In the genomic region with DNA sequence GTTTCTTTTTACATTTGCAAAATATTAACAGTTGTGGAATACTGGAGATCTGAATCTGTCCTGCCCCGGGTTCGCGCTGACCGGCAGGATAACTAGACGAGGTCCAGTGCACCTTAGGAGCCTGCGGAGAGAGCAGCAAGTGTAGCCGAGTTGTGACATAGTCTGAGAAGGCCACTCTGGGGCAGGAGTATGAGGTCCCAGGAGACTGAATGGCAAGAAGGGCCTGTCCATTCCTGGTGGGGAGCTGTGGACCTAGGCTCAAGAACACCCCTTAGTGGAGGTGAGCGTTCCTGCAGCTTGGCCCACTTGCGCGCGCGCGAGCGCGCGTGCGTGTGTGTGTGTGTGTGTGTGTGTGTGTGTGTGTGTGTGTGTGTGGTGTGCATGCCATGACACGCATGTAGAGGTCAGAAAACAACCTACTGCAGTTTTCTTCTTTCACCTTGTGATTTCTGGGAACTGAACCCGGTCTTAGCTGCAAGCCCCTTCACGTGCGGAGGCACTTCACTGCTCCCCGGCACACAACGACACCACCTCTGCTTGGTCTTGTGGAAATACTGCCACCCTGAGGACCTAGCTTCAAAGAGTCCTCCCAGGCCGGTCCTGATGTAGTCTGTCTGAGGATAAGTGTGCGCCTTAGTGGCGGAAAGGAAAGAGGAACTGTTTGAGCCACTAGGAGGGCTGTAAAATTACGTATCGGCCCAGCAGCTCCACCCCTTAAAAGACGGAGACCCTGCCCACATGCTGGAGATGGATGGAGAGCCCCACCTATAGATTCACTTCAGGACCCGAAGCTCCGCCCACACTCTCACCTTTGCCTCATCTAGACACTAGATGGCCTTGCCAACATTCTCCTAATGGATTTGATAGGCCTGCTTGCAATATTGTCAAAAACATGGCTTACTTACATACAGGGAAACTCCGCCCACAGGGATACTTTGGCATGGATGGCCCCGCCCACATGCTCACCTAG, we compare ENCODE assay signal across 8 mouse cellular contexts. TPM values are rescaled to one million over a fixed set of nuclear protein-coding genes. Genes with fewer than 3 reads are reported as not detected.
DNase-seq lines count a peak whose midpoint lies in the region; ATAC-seq and TF ChIP-seq lines count a peak whose summit lies in the region.

No protein-coding gene starts in this region.

- H3K4me2 ChIP-seq in heart, embryonic 11.5 days: peak overlapping the region; percentile 57
- H3K4me2 ChIP-seq in kidney, embryonic 15.5 days: peak overlapping the region; percentile 62
- peak overlapping the region; percentile 82 for H3K4me2 ChIP-seq in liver, postnatal 0 days (ENCODE audit: low read depth, low read length)
- peak overlapping the region; percentile 51 for H3K4me2 ChIP-seq in neural tube, embryonic 12.5 days (replicated peaks)

- DNase-seq in WW6 (ENCODE audit: low read depth, low spot score): peak; percentile 89
- peak; percentile 61 for DNase-seq in embryo, embryonic 9.5 days (ENCODE audit: extremely low spot score)
- peak; percentile 74 for DNase-seq in liver, postnatal 0 days
- DNase-seq in urinary bladder, adult 2 months (ENCODE audit: low spot score): no peak

- WGBS in heart, embryonic 11.5 days (ENCODE audit: insufficient replicate concordance): 7% methylated on average over 33 of the region's 33 CpGs
- WGBS in kidney, embryonic 15.5 days: 5% methylated on average over 33 of the region's 33 CpGs
- 8% methylated on average over 28 of the region's 33 CpGs for WGBS in liver, postnatal 0 days (ENCODE audit: insufficient replicate concordance)
- 4% methylated on average over 33 of the region's 33 CpGs for WGBS in neural tube, embryonic 12.5 days

- peaks cover 4% of the 10 kb centered on the region; the same call in 1 of the 2 replicates for H3K27me3 ChIP-seq in heart, embryonic 11.5 days (ENCODE audit: control insufficient read depth, insufficient read depth, low read length)
- 0 out of 2 replicates have a peak, but pooled peaks cover 6% of the 10 kb centered on the region for H3K27me3 ChIP-seq in kidney, embryonic 15.5 days
- no peaks in the 10 kb centered on the region for H3K27me3 ChIP-seq in liver, postnatal 0 days (ENCODE audit: insufficient read depth, low read length)
- peaks cover 6% of the 10 kb centered on the region; the same call in 1 of the 2 replicates for H3K27me3 ChIP-seq in neural tube, embryonic 12.5 days (replicated peaks)

- no peaks in the 10 kb centered on the region for H3K9me3 ChIP-seq in heart, embryonic 11.5 days (replicated peaks; ENCODE audit: control insufficient read depth, low read length)
- no peaks in the 10 kb centered on the region for H3K9me3 ChIP-seq in kidney, embryonic 15.5 days (replicated peaks)
- no peaks in the 10 kb centered on the region for H3K9me3 ChIP-seq in liver, postnatal 0 days (ENCODE audit: low read length)
- H3K9me3 ChIP-seq in neural tube, embryonic 12.5 days: no peaks in the 10 kb centered on the region

- H3K9ac ChIP-seq in heart, embryonic 11.5 days (ENCODE audit: low read depth, low read length): 0 out of 2 replicates have a peak overlapping the region, but pooled peaks have one; percentile 24
- peak overlapping the region; percentile 12; the same call in 1 of the 2 replicates for H3K9ac ChIP-seq in kidney, embryonic 15.5 days
- peak overlapping the region; percentile 55 for H3K9ac ChIP-seq in liver, postnatal 0 days (replicated peaks)
- H3K9ac ChIP-seq in neural tube, embryonic 12.5 days: no peak overlapping the region

- TF ChIP-seq EP300 in liver, postnatal 0 days (IDR thresholded peaks at IDR 0.05; ENCODE audit: low read depth): no peak; the same call in 1 of the 2 replicates

- H3K27ac ChIP-seq in heart, embryonic 11.5 days (ENCODE audit: low read depth, low read length): no peak overlapping the region
- peak overlapping the region; percentile 75 for H3K27ac ChIP-seq in kidney, embryonic 15.5 days
- H3K27ac ChIP-seq in liver, postnatal 0 days (ENCODE audit: low read depth): peak overlapping the region; percentile 1; the same call in 1 of the 2 replicates
- no peak overlapping the region for H3K27ac ChIP-seq in neural tube, embryonic 12.5 days

- H3K36me3 ChIP-seq in heart, embryonic 11.5 days (ENCODE audit: control insufficient read depth, insufficient read depth, low read length): no peaks in the 10 kb centered on the region
- no peaks in the 10 kb centered on the region for H3K36me3 ChIP-seq in kidney, embryonic 15.5 days
- no peaks in the 10 kb centered on the region for H3K36me3 ChIP-seq in liver, postnatal 0 days (replicated peaks; ENCODE audit: insufficient read depth, low read length)
- no peaks in the 10 kb centered on the region for H3K36me3 ChIP-seq in neural tube, embryonic 12.5 days

- peak; percentile 54 for TF ChIP-seq CTCF in liver, postnatal 0 days (IDR thresholded peaks at IDR 0.05; ENCODE audit: low read depth)

- no peaks in the 10 kb centered on the region for H3K4me1 ChIP-seq in heart, embryonic 11.5 days (ENCODE audit: control insufficient read depth, insufficient read depth, low read length)
- H3K4me1 ChIP-seq in kidney, embryonic 15.5 days: peaks cover 26% of the 10 kb centered on the region
- peaks cover 6% of the 10 kb centered on the region for H3K4me1 ChIP-seq in liver, postnatal 0 days (ENCODE audit: insufficient read depth)
- no peaks in the 10 kb centered on the region; the same call in 1 of the 2 replicates for H3K4me1 ChIP-seq in neural tube, embryonic 12.5 days

- peak overlapping the region; percentile 20 for H3K4me3 ChIP-seq in heart, embryonic 11.5 days (ENCODE audit: low read depth, low read length)
- peak overlapping the region; percentile 34 for H3K4me3 ChIP-seq in kidney, embryonic 15.5 days (replicated peaks)
- peak overlapping the region; percentile 44 for H3K4me3 ChIP-seq in liver, postnatal 0 days (ENCODE audit: low read depth, low read length)
- H3K4me3 ChIP-seq in neural tube, embryonic 12.5 days: peak overlapping the region; percentile 9; the same call in 1 of the 2 replicates

- peak; percentile 83 for ATAC-seq in CD4-positive, CD25-positive, alpha-beta regulatory T cell, adult 4 months
- peak; percentile 47 for ATAC-seq in heart, embryonic 11.5 days (replicated peaks; ENCODE audit: insufficient number of reproducible peaks, low FRiP score, low TSS enrichment)
- ATAC-seq in kidney, embryonic 15.5 days (replicated peaks; ENCODE audit: low FRiP score): peak; percentile 73
- ATAC-seq in liver, postnatal 0 days: peak; percentile 85
- ATAC-seq in neural tube, embryonic 12.5 days (ENCODE audit: low FRiP score, low read depth): peak; percentile 33; the same call in 1 of the 2 replicates

RNA-seq across cellular contexts. Expression of a gene that starts 19.4 kb away (rescaled TPM):
- under 1 TPM in 1 of 2 experiments, not detected in 1; 0.40 TPM for polyA plus RNA-seq in CD4-positive, CD25-positive, alpha-beta regulatory T cell, adult 4 months (2017; shearing (Covaris generic))
- 1.4 and 1.7 TPM in 2 replicates for polyA plus RNA-seq in heart, embryonic 11.5 days (2014; fragmentation: Nextera tagmentation; extraction: Ambion mirVana)
- polyA plus RNA-seq in kidney, embryonic 15.5 days (2015; fragmentation: Nextera tagmentation; extraction: Ambion mirVana): 39.3 and 45.6 TPM in 2 replicates
- 0.13 and 0.32 TPM in 2 replicates for polyA plus RNA-seq in liver, postnatal 0 days (2015; fragmentation: Nextera tagmentation; extraction: Ambion mirVana)
- polyA plus RNA-seq in neural tube, embryonic 12.5 days (2016; fragmentation: Nextera tagmentation; extraction: Ambion mirVana): 2.0 and 2.1 TPM in 2 replicates
- 295 and 393 TPM in 2 replicates for polyA plus RNA-seq in urinary bladder, adult 2 months (2012; rRNA removed)

RNA-seq across cellular contexts. Expression of a gene that starts 19.9 kb away (rescaled TPM):
- polyA plus RNA-seq in CD4-positive, CD25-positive, alpha-beta regulatory T cell, adult 4 months (2017; shearing (Covaris generic)): not detected
- polyA plus RNA-seq in heart, embryonic 11.5 days (2014; fragmentation: Nextera tagmentation; extraction: Ambion mirVana): 1.2 and 1.5 TPM in 2 replicates
- 52.9 and 56.3 TPM in 2 replicates for polyA plus RNA-seq in kidney, embryonic 15.5 days (2015; fragmentation: Nextera tagmentation; extraction: Ambion mirVana)
- 65.0 and 73.7 TPM in 2 replicates for polyA plus RNA-seq in liver, postnatal 0 days (2015; fragmentation: Nextera tagmentation; extraction: Ambion mirVana)
- 1.7 and 1.9 TPM in 2 replicates for polyA plus RNA-seq in neural tube, embryonic 12.5 days (2016; fragmentation: Nextera tagmentation; extraction: Ambion mirVana)
- 0.15 and 0.17 TPM in 2 replicates for polyA plus RNA-seq in urinary bladder, adult 2 months (2012; rRNA removed)

RNA-seq across cellular contexts. Expression of a gene that starts 34.0 kb away (rescaled TPM):
- polyA plus RNA-seq in CD4-positive, CD25-positive, alpha-beta regulatory T cell, adult 4 months (2017; shearing (Covaris generic)): 10 to 100 TPM; 11.4 to 16.7 TPM
- polyA plus RNA-seq in heart, embryonic 11.5 days (2014; fragmentation: Nextera tagmentation; extraction: Ambion mirVana): 10.3 and 11.1 TPM in 2 replicates
- polyA plus RNA-seq in kidney, embryonic 15.5 days (2015; fragmentation: Nextera tagmentation; extraction: Ambion mirVana): 23.3 and 26.1 TPM in 2 replicates
- 17.3 and 21.7 TPM in 2 replicates for polyA plus RNA-seq in liver, postnatal 0 days (2015; fragmentation: Nextera tagmentation; extraction: Ambion mirVana)
- 8.8 and 10.1 TPM in 2 replicates for polyA plus RNA-seq in neural tube, embryonic 12.5 days (2016; fragmentation: Nextera tagmentation; extraction: Ambion mirVana)
- polyA plus RNA-seq in urinary bladder, adult 2 months (2012; rRNA removed): 84.7 and 103 TPM in 2 replicates

RNA-seq across cellular contexts. Expression of a gene that starts 42.8 kb away (rescaled TPM):
- polyA plus RNA-seq in CD4-positive, CD25-positive, alpha-beta regulatory T cell, adult 4 months (2017; shearing (Covaris generic)): 10 to 100 TPM; 64.3 to 80.5 TPM
- 58.2 and 59.9 TPM in 2 replicates for polyA plus RNA-seq in heart, embryonic 11.5 days (2014; fragmentation: Nextera tagmentation; extraction: Ambion mirVana)
- polyA plus RNA-seq in kidney, embryonic 15.5 days (2015; fragmentation: Nextera tagmentation; extraction: Ambion mirVana): 69.1 and 71.6 TPM in 2 replicates
- 47.9 and 49.2 TPM in 2 replicates for polyA plus RNA-seq in liver, postnatal 0 days (2015; fragmentation: Nextera tagmentation; extraction: Ambion mirVana)
- 51.6 and 56.3 TPM in 2 replicates for polyA plus RNA-seq in neural tube, embryonic 12.5 days (2016; fragmentation: Nextera tagmentation; extraction: Ambion mirVana)
- polyA plus RNA-seq in urinary bladder, adult 2 months (2012; rRNA removed): 50.0 and 69.5 TPM in 2 replicates

RNA-seq across cellular contexts. Expression of a gene that starts 50.8 kb away (rescaled TPM):
- not detected for polyA plus RNA-seq in CD4-positive, CD25-positive, alpha-beta regulatory T cell, adult 4 months (2017; shearing (Covaris generic))
- 15.0 and 17.1 TPM in 2 replicates for polyA plus RNA-seq in heart, embryonic 11.5 days (2014; fragmentation: Nextera tagmentation; extraction: Ambion mirVana)
- polyA plus RNA-seq in kidney, embryonic 15.5 days (2015; fragmentation: Nextera tagmentation; extraction: Ambion mirVana): 2.0 and 5.1 TPM in 2 replicates
- 138 and 152 TPM in 2 replicates for polyA plus RNA-seq in liver, postnatal 0 days (2015; fragmentation: Nextera tagmentation; extraction: Ambion mirVana)
- polyA plus RNA-seq in neural tube, embryonic 12.5 days (2016; fragmentation: Nextera tagmentation; extraction: Ambion mirVana): 2.6 and 2.7 TPM in 2 replicates
- not detected in 2 replicates for polyA plus RNA-seq in urinary bladder, adult 2 months (2012; rRNA removed)

Comparison
In these comparisons a context has a peak if more than half of its experiments do, and no peak if none do; other contexts are left out.
1. ATAC-seq: peak in every context shown above with its lines; median percentile 85 in liver, postnatal 0 days; 83 in CD4-positive, CD25-positive, alpha-beta regulatory T cell, adult 4 months; 73 in kidney, embryonic 15.5 days; 47 in heart, embryonic 11.5 days; 33 in neural tube, embryonic 12.5 days.
2. H3K27ac ChIP-seq: peak in kidney, embryonic 15.5 days (single experiment) and liver, postnatal 0 days (single experiment); none in heart, embryonic 11.5 days (single experiment) and neural tube, embryonic 12.5 days (single experiment).
3. RNA of a gene that starts 19.4 kb away (polyA plus RNA-seq): 295 to 393 TPM in urinary bladder, adult 2 months and 39.3 to 45.6 TPM in kidney, embryonic 15.5 days; 2.0 to 2.1 TPM in neural tube, embryonic 12.5 days, 1.4 to 1.7 TPM in heart, embryonic 11.5 days, 0.40 TPM in CD4-positive, CD25-positive, alpha-beta regulatory T cell, adult 4 months and 0.13 to 0.32 TPM in liver, postnatal 0 days; every median in the first group is over 10 times any median in the second.
4. RNA of a gene that starts 19.9 kb away (polyA plus RNA-seq): 65.0 to 73.7 TPM in liver, postnatal 0 days and 52.9 to 56.3 TPM in kidney, embryonic 15.5 days; 1.7 to 1.9 TPM in neural tube, embryonic 12.5 days, 1.2 to 1.5 TPM in heart, embryonic 11.5 days, 0.15 to 0.17 TPM in urinary bladder, adult 2 months and not detected in CD4-positive, CD25-positive, alpha-beta regulatory T cell, adult 4 months; every median in the first group is over 10 times any median in the second.
5. Peak in every context shown above with its lines, with median percentiles within 50 percentile points of each other: H3K4me2 ChIP-seq and H3K4me3 ChIP-seq.